Mouse (Mus musculus): Measurements from ENCODE around the gene Btbd3. TPM values are rescaled to one million over a fixed set of nuclear protein-coding genes. Genes with fewer than 3 reads are reported as not detected.

The Btbd3 gene
- polyA plus RNA-seq, 1 experiment from 2014 or later, result 26.0 TPM

- H3K27me3 ChIP-seq (ENCODE audit: control insufficient read depth, insufficient read depth, low read length), result no peaks in the 10 kb centered on the region
- no peaks in the 10 kb centered on the region for H3K36me3 ChIP-seq (ENCODE audit: control insufficient read depth, insufficient read depth, low read length)
- H3K4me3 ChIP-seq (replicated peaks; ENCODE audit: low read length), result peak overlapping the region; percentile 87
- peak overlapping the region; percentile 76 for H3K4me2 ChIP-seq (ENCODE audit: low read depth, low read length)
- H3K27ac ChIP-seq (ENCODE audit: low read length), result peak overlapping the region; percentile 98
- no peak for ATAC-seq (ENCODE audit: insufficient read depth, low FRiP score)
- H3K9me3 ChIP-seq (replicated peaks; ENCODE audit: control insufficient read depth, low read length), result no peaks in the 10 kb centered on the region
- peak overlapping the region; percentile 95 for H3K9ac ChIP-seq (ENCODE audit: low read length)
- under 1% methylated on average over 10 of the region's 10 CpGs for WGBS
- H3K4me1 ChIP-seq (ENCODE audit: control insufficient read depth, insufficient read depth, low read length), result peaks cover 43% of the 10 kb centered on the region
These were observed 1.4 kb downstream of the Btbd3 start for GRCm38 (mm10) chr2:138257692-138258315.

GRCm38 (mm10) chr2:138261140-138261539 is 4.8 kb downstream of the Btbd3 start:
- 66% methylated on average over 7 of the region's 7 CpGs for WGBS
- peaks cover 61% of the 10 kb centered on the region for H3K4me1 ChIP-seq (ENCODE audit: control insufficient read depth, insufficient read depth, low read length)

GRCm38 (mm10) chr2:138262885-138263284 is 6.5 kb downstream of the Btbd3 start:
- Histone ChIP-seq H3K4me1 (ENCODE audit: control insufficient read depth, insufficient read depth, low read length) (peaks cover 74% of the 10 kb centered on the region), H3K27me3 (ENCODE audit: control insufficient read depth, insufficient read depth, low read length) (no peaks in the 10 kb centered on the region), H3K4me2 (ENCODE audit: low read depth, low read length) (0 out of 2 replicates have a peak overlapping the region, but pooled peaks have one; percentile 15), H3K36me3 (ENCODE audit: control insufficient read depth, insufficient read depth, low read length) (no peaks in the 10 kb centered on the region), H3K9ac (ENCODE audit: low read length) (no peak overlapping the region), H3K27ac (ENCODE audit: low read length) (no peak overlapping the region; the same call in 1 of the 2 replicates), H3K9me3 (replicated peaks; ENCODE audit: control insufficient read depth, low read length) (no peaks in the 10 kb centered on the region), H3K4me3 (replicated peaks; ENCODE audit: low read length) (no peak overlapping the region)
- 59% methylated on average over 11 of the region's 11 CpGs for WGBS
- no peak for ATAC-seq (ENCODE audit: insufficient read depth, low FRiP score)

More at GRCm38 (mm10) chr2:138261140-138261539, 4.8 kb downstream of the Btbd3 start:
- H3K36me3 ChIP-seq (ENCODE audit: control insufficient read depth, insufficient read depth, low read length), result no peaks in the 10 kb centered on the region
- no peak overlapping the region for H3K4me3 ChIP-seq (replicated peaks; ENCODE audit: low read length)
- H3K9ac ChIP-seq (ENCODE audit: low read length), result no peak overlapping the region
- 0 out of 2 replicates have a peak overlapping the region, but pooled peaks have one; percentile 8 for H3K27ac ChIP-seq (ENCODE audit: low read length)
- no peaks in the 10 kb centered on the region for H3K27me3 ChIP-seq (ENCODE audit: control insufficient read depth, insufficient read depth, low read length)
- ATAC-seq (ENCODE audit: insufficient read depth, low FRiP score), result no peak
- H3K4me2 ChIP-seq (ENCODE audit: low read depth, low read length), result 0 out of 2 replicates have a peak overlapping the region, but pooled peaks have one; percentile 3
- H3K9me3 ChIP-seq (replicated peaks; ENCODE audit: control insufficient read depth, low read length), result no peaks in the 10 kb centered on the region

GRCm38 (mm10) chr2:138265356-138266005 is 9.1 kb downstream of the Btbd3 start:
- Histone ChIP-seq H3K4me3 (replicated peaks; ENCODE audit: low read length) (no peak overlapping the region), H3K9ac (ENCODE audit: low read length) (peak overlapping the region; percentile 52), H3K27ac (ENCODE audit: low read length) (peak overlapping the region; percentile 73), H3K36me3 (ENCODE audit: control insufficient read depth, insufficient read depth, low read length) (no peaks in the 10 kb centered on the region), H3K27me3 (ENCODE audit: control insufficient read depth, insufficient read depth, low read length) (no peaks in the 10 kb centered on the region), H3K4me2 (ENCODE audit: low read depth, low read length) (peak overlapping the region; percentile 36), H3K4me1 (ENCODE audit: control insufficient read depth, insufficient read depth, low read length) (peaks cover 63% of the 10 kb centered on the region), H3K9me3 (replicated peaks; ENCODE audit: control insufficient read depth, low read length) (no peaks in the 10 kb centered on the region)
- peak; percentile 65 for ATAC-seq (ENCODE audit: insufficient read depth, low FRiP score)
- 22% methylated on average over 13 of the region's 13 CpGs for WGBS

- 61% methylated on average over 5 of the region's 5 CpGs for WGBS
- peak overlapping the region; percentile 10; the same call in 1 of the 2 replicates for H3K4me2 ChIP-seq (ENCODE audit: low read depth, low read length)
- H3K9me3 ChIP-seq (replicated peaks; ENCODE audit: control insufficient read depth, low read length), result no peaks in the 10 kb centered on the region
- peaks cover 52% of the 10 kb centered on the region for H3K4me1 ChIP-seq (ENCODE audit: control insufficient read depth, insufficient read depth, low read length)
- H3K9ac ChIP-seq (ENCODE audit: low read length), result no peak overlapping the region
- H3K4me3 ChIP-seq (replicated peaks; ENCODE audit: low read length), result no peak overlapping the region
- no peaks in the 10 kb centered on the region for H3K36me3 ChIP-seq (ENCODE audit: control insufficient read depth, insufficient read depth, low read length)
- no peaks in the 10 kb centered on the region for H3K27me3 ChIP-seq (ENCODE audit: control insufficient read depth, insufficient read depth, low read length)
- no peak overlapping the region for H3K27ac ChIP-seq (ENCODE audit: low read length)
- ATAC-seq (ENCODE audit: insufficient read depth, low FRiP score), result no peak
These were observed 10.3 kb downstream of the Btbd3 start for GRCm38 (mm10) chr2:138266679-138267078.

GRCm38 (mm10) chr2:138267852-138268513 is 11.6 kb downstream of the Btbd3 start:
- no peaks in the 10 kb centered on the region for H3K9me3 ChIP-seq (replicated peaks; ENCODE audit: control insufficient read depth, low read length)
- H3K4me1 ChIP-seq (ENCODE audit: control insufficient read depth, insufficient read depth, low read length), result peaks cover 50% of the 10 kb centered on the region
- no peak overlapping the region for H3K4me3 ChIP-seq (replicated peaks; ENCODE audit: low read length)
- WGBS, result 31% methylated on average over 4 of the region's 4 CpGs
- peak overlapping the region; percentile 74 for H3K27ac ChIP-seq (ENCODE audit: low read length)
- peak; percentile 78; the same call in 1 of the 2 replicates for ATAC-seq (ENCODE audit: insufficient read depth, low FRiP score)
- H3K4me2 ChIP-seq (ENCODE audit: low read depth, low read length), result peak overlapping the region; percentile 38
- no peak overlapping the region for H3K9ac ChIP-seq (ENCODE audit: low read length)
- no peaks in the 10 kb centered on the region for H3K27me3 ChIP-seq (ENCODE audit: control insufficient read depth, insufficient read depth, low read length)
- H3K36me3 ChIP-seq (ENCODE audit: control insufficient read depth, insufficient read depth, low read length), result no peaks in the 10 kb centered on the region

- Histone ChIP-seq H3K4me2 (ENCODE audit: low read depth, low read length) (no peak overlapping the region), H3K9me3 (replicated peaks; ENCODE audit: control insufficient read depth, low read length) (no peaks in the 10 kb centered on the region), H3K36me3 (ENCODE audit: control insufficient read depth, insufficient read depth, low read length) (no peaks in the 10 kb centered on the region), H3K4me1 (ENCODE audit: control insufficient read depth, insufficient read depth, low read length) (peaks cover 57% of the 10 kb centered on the region), H3K9ac (ENCODE audit: low read length) (no peak overlapping the region), H3K4me3 (replicated peaks; ENCODE audit: low read length) (no peak overlapping the region), H3K27ac (ENCODE audit: low read length) (no peak overlapping the region), H3K27me3 (ENCODE audit: control insufficient read depth, insufficient read depth, low read length) (no peaks in the 10 kb centered on the region)
- no peak for ATAC-seq (ENCODE audit: insufficient read depth, low FRiP score)
These were observed 13.0 kb downstream of the Btbd3 start for GRCm38 (mm10) chr2:138269330-138269729.

- H3K4me3 ChIP-seq (replicated peaks; ENCODE audit: low read length), result no peak overlapping the region
- WGBS, result 68% methylated on average over 9 of the region's 9 CpGs
- H3K36me3 ChIP-seq (ENCODE audit: control insufficient read depth, insufficient read depth, low read length), result no peaks in the 10 kb centered on the region
- ATAC-seq (ENCODE audit: insufficient read depth, low FRiP score), result peak; percentile 42; the same call in 1 of the 2 replicates
- no peaks in the 10 kb centered on the region for H3K9me3 ChIP-seq (replicated peaks; ENCODE audit: control insufficient read depth, low read length)
- 0 out of 2 replicates have a peak overlapping the region, but pooled peaks have one; percentile 8 for H3K4me2 ChIP-seq (ENCODE audit: low read depth, low read length)
- no peaks in the 10 kb centered on the region for H3K27me3 ChIP-seq (ENCODE audit: control insufficient read depth, insufficient read depth, low read length)
- peaks cover 56% of the 10 kb centered on the region for H3K4me1 ChIP-seq (ENCODE audit: control insufficient read depth, insufficient read depth, low read length)
- peak overlapping the region; percentile 63 for H3K27ac ChIP-seq (ENCODE audit: low read length)
- no peak overlapping the region for H3K9ac ChIP-seq (ENCODE audit: low read length)
These were observed 17.2 kb downstream of the Btbd3 start for GRCm38 (mm10) chr2:138273404-138274073.

Data from stomach, embryonic 16.5 days (tissue).